Mouse (Mus musculus): ENCODE measurements around the gene Arl5a. TPM values are rescaled to one million over a fixed set of nuclear protein-coding genes. Genes with fewer than 3 reads are reported as not detected.
A peak's percentile ranks its signal among the peaks of the same experiment; 100 is the strongest.

The Arl5a gene
- polyA plus RNA-seq (2015; fragmentation: Nextera tagmentation; extraction: Ambion mirVana) = 40.9 and 45.3 TPM in 2 replicates

GRCm38 (mm10) chr2:52424747-52425522, at the start of gene Arl5a:
Gene Arl5a (minus strand): TSS chr2:52424901.
- under 1% methylated on average over 57 of the region's 57 CpGs for WGBS
- ATAC-seq (ENCODE audit: low read depth) = peak; percentile 96
- Histone ChIP-seq H3K27ac (replicated peaks) (peak within 1 kb of the TSS; percentile 92), H3K4me1 (replicated peaks) (peaks cover 40% of the 10 kb centered on the region), H3K4me3 (peak within 1 kb of the TSS; percentile 95), H3K36me3 (no peaks in the 10 kb centered on the region), H3K9me3 (no peaks in the 10 kb centered on the region), H3K27me3 (no peaks in the 10 kb centered on the region), H3K4me2 (peak within 1 kb of the TSS; percentile 74), H3K9ac (peak within 1 kb of the TSS; percentile 94)

GRCm38 (mm10) chr2:52471545-52472291, 47.0 kb upstream of the Arl5a start:
- Histone ChIP-seq H3K27me3 (no peaks in the 10 kb centered on the region), H3K9me3 (no peaks in the 10 kb centered on the region), H3K27ac (replicated peaks) (no peak overlapping the region), H3K36me3 (peaks cover 45% of the 10 kb centered on the region), H3K4me3 (no peak overlapping the region), H3K4me1 (replicated peaks) (no peaks in the 10 kb centered on the region; the same call in 1 of the 2 replicates), H3K9ac (no peak overlapping the region), H3K4me2 (no peak overlapping the region)
- 38% methylated on average over 4 of the region's 4 CpGs for WGBS
- no peak for ATAC-seq (ENCODE audit: low read depth)

GRCm38 (mm10) chr2:52470044-52470560, 45.4 kb upstream of the Arl5a start:
- Histone ChIP-seq H3K27ac (replicated peaks) (no peak overlapping the region), H3K9me3 (no peaks in the 10 kb centered on the region), H3K36me3 (peaks cover 29% of the 10 kb centered on the region), H3K4me2 (no peak overlapping the region), H3K4me1 (replicated peaks) (no peaks in the 10 kb centered on the region; the same call in 1 of the 2 replicates), H3K27me3 (no peaks in the 10 kb centered on the region), H3K4me3 (no peak overlapping the region), H3K9ac (no peak overlapping the region)
- WGBS = 86% methylated on average over 4 of the region's 4 CpGs
- no peak for ATAC-seq (ENCODE audit: low read depth)

GRCm38 (mm10) chr2:52467629-52468028, 42.9 kb upstream of the Arl5a start:
- Histone ChIP-seq H3K27ac (replicated peaks) (no peak overlapping the region), H3K9me3 (no peaks in the 10 kb centered on the region), H3K4me3 (no peak overlapping the region), H3K4me1 (replicated peaks) (no peaks in the 10 kb centered on the region; the same call in 1 of the 2 replicates), H3K36me3 (peaks cover 6% of the 10 kb centered on the region; the same call in 1 of the 2 replicates), H3K27me3 (no peaks in the 10 kb centered on the region), H3K4me2 (no peak overlapping the region), H3K9ac (no peak overlapping the region)
- ATAC-seq (ENCODE audit: low read depth) = no peak
- 91% methylated on average over 6 of the region's 6 CpGs for WGBS

- H3K4me1 ChIP-seq (replicated peaks) = no peaks in the 10 kb centered on the region
- H3K27me3 ChIP-seq = no peaks in the 10 kb centered on the region
- H3K4me3 ChIP-seq = no peak overlapping the region
- H3K36me3 ChIP-seq = 0 out of 2 replicates have a peak, but pooled peaks cover 4% of the 10 kb centered on the region
- no peaks in the 10 kb centered on the region for H3K9me3 ChIP-seq
- no peak overlapping the region for H3K27ac ChIP-seq (replicated peaks)
- no peak overlapping the region for H3K9ac ChIP-seq
- H3K4me2 ChIP-seq = no peak overlapping the region
- WGBS = 91% methylated on average over 12 of the region's 12 CpGs
- ATAC-seq (ENCODE audit: low read depth) = no peak
Measured at GRCm38 (mm10) chr2:52461206-52461967, 36.7 kb upstream of the Arl5a start.

- ATAC-seq (ENCODE audit: low read depth) = no peak
- H3K4me2 ChIP-seq = no peak overlapping the region
- no peak overlapping the region for H3K27ac ChIP-seq (replicated peaks)
- H3K9me3 ChIP-seq = no peaks in the 10 kb centered on the region
- peaks cover 17% of the 10 kb centered on the region for H3K36me3 ChIP-seq
- no peak overlapping the region for H3K4me3 ChIP-seq
- no peak overlapping the region for H3K9ac ChIP-seq
- no peaks in the 10 kb centered on the region for H3K4me1 ChIP-seq (replicated peaks)
- H3K27me3 ChIP-seq = no peaks in the 10 kb centered on the region
- WGBS = 67% methylated on average over 7 of the region's 7 CpGs
Measured at GRCm38 (mm10) chr2:52455606-52456479, 31.1 kb upstream of the Arl5a start.

- H3K27me3 ChIP-seq = no peaks in the 10 kb centered on the region
- H3K4me3 ChIP-seq = no peak overlapping the region
- H3K27ac ChIP-seq (replicated peaks) = no peak overlapping the region
- 92% methylated on average over 8 of the region's 8 CpGs for WGBS
- H3K9me3 ChIP-seq = no peaks in the 10 kb centered on the region
- H3K9ac ChIP-seq = no peak overlapping the region
- peaks cover 31% of the 10 kb centered on the region for H3K36me3 ChIP-seq
- ATAC-seq (ENCODE audit: low read depth) = no peak
- H3K4me2 ChIP-seq = no peak overlapping the region
- no peaks in the 10 kb centered on the region for H3K4me1 ChIP-seq (replicated peaks)
Measured at GRCm38 (mm10) chr2:52449818-52450217, 25.1 kb upstream of the Arl5a start.

- 83% methylated on average over 1 of the region's 1 CpGs for WGBS
- no peak for ATAC-seq (ENCODE audit: low read depth)
- peaks cover 31% of the 10 kb centered on the region for H3K36me3 ChIP-seq
- H3K27ac ChIP-seq (replicated peaks) = no peak overlapping the region
- no peak overlapping the region for H3K4me2 ChIP-seq
- H3K4me3 ChIP-seq = no peak overlapping the region
- no peaks in the 10 kb centered on the region for H3K27me3 ChIP-seq
- H3K9me3 ChIP-seq = no peaks in the 10 kb centered on the region
- H3K4me1 ChIP-seq (replicated peaks) = no peaks in the 10 kb centered on the region
- H3K9ac ChIP-seq = no peak overlapping the region
Measured at GRCm38 (mm10) chr2:52448916-52449315, 24.2 kb upstream of the Arl5a start.

GRCm38 (mm10) chr2:52446648-52447047, 21.9 kb upstream of the Arl5a start:
- no peak for ATAC-seq (ENCODE audit: low read depth)
- H3K4me1 ChIP-seq (replicated peaks) = no peaks in the 10 kb centered on the region
- peaks cover 27% of the 10 kb centered on the region for H3K36me3 ChIP-seq
- no peak overlapping the region for H3K9ac ChIP-seq
- WGBS = 80% methylated on average over 5 of the region's 5 CpGs
- no peak overlapping the region for H3K27ac ChIP-seq (replicated peaks)
- no peak overlapping the region for H3K4me2 ChIP-seq
- no peaks in the 10 kb centered on the region for H3K27me3 ChIP-seq
- no peaks in the 10 kb centered on the region for H3K9me3 ChIP-seq
- H3K4me3 ChIP-seq = no peak overlapping the region

- Histone ChIP-seq H3K4me1 (replicated peaks) (no peaks in the 10 kb centered on the region), H3K36me3 (peaks cover 1% of the 10 kb centered on the region; the same call in 1 of the 2 replicates), H3K9ac (no peak overlapping the region), H3K4me2 (no peak overlapping the region), H3K9me3 (no peaks in the 10 kb centered on the region), H3K27ac (replicated peaks) (no peak overlapping the region), H3K4me3 (no peak overlapping the region), H3K27me3 (no peaks in the 10 kb centered on the region)
- WGBS = 38% methylated on average over 5 of the region's 5 CpGs
- no peak for ATAC-seq (ENCODE audit: low read depth)
Measured at GRCm38 (mm10) chr2:52442125-52442524, 17.4 kb upstream of the Arl5a start.

- Histone ChIP-seq H3K9me3 (no peaks in the 10 kb centered on the region), H3K9ac (no peak overlapping the region), H3K27me3 (no peaks in the 10 kb centered on the region), H3K4me3 (no peak overlapping the region), H3K4me1 (replicated peaks) (peaks cover 7% of the 10 kb centered on the region), H3K36me3 (no peaks in the 10 kb centered on the region), H3K4me2 (no peak overlapping the region), H3K27ac (replicated peaks) (no peak overlapping the region)
- 90% methylated on average over 4 of the region's 4 CpGs for WGBS
- ATAC-seq (ENCODE audit: low read depth) = no peak
Measured at GRCm38 (mm10) chr2:52440420-52441015, 15.8 kb upstream of the Arl5a start.

All from neural tube, embryonic 13.5 days (tissue).